Mouse (Mus musculus) midbrain, embryonic 15.5 days (tissue): ENCODE measurements at regions not wholly inside any gene's neighbourhood (a gene's known extent, or its start where the extent isn't known, plus 50 kb on each side); places are given as distances from the start of the nearest gene placed in this dataset.
"Not testable (repeated sequence)": the region's sequence is repeated elsewhere in the genome, so short reads cannot be mapped to it uniquely, and the experiment has no call there.

Source experiments
- ATAC-seq: fragments of 200-750 bp; cut with Nextera tagmentation; replicated peaks from 2 replicates; pipeline ENCODE4 v1.8.0; 2017; ENCODE audit warnings: moderate TSS enrichment
- H3K27ac ChIP-seq: fragments of 300-500 bp; sonication (generic); 2 replicates; pipeline ENCODE4 v1.5.1; 2015; ENCODE audit warnings: mild to moderate bottlenecking, inconsistent platforms
- H3K27me3 ChIP-seq: fragments of 300-500 bp; sonication (generic); replicated peaks from 2 replicates; pipeline ENCODE4 v1.6.1; 2015; ENCODE audit warnings: inconsistent platforms
- H3K36me3 ChIP-seq: fragments of 300-500 bp; sonication (generic); replicated peaks from 2 replicates; pipeline ENCODE4 v1.6.1; 2015; ENCODE audit warnings: inconsistent platforms
- H3K4me1 ChIP-seq: fragments of 300-500 bp; sonication (generic); 2 replicates; pipeline ENCODE4 v1.6.1; 2015; ENCODE audit warnings: inconsistent platforms
- H3K4me2 ChIP-seq: fragments of 300-500 bp; sonication (generic); 2 replicates; pipeline ENCODE4 v1.6.1; 2015; ENCODE audit warnings: inconsistent platforms, mild to moderate bottlenecking, moderate library complexity
- H3K4me3 ChIP-seq: fragments of 300-500 bp; sonication (generic); 2 replicates; pipeline ENCODE4 v1.5.1; 2015; ENCODE audit warnings: mild to moderate bottlenecking, inconsistent platforms
- H3K9ac ChIP-seq: fragments of 300-500 bp; sonication (generic); 2 replicates; pipeline ENCODE4 v1.6.1; 2015; ENCODE audit warnings: mild to moderate bottlenecking, inconsistent platforms
- H3K9me3 ChIP-seq: fragments of 300-500 bp; sonication (generic); 2 replicates; pipeline ENCODE4 v1.6.1; 2016; ENCODE audit warnings: inconsistent platforms
- WGBS: fragments of 180-500 bp; shearing (Covaris S2); methylation state at CpG from one replicate; pipeline ENCODE4 v1.1.7; 2015; ENCODE audit warnings: mixed read lengths; 5-methylcytosine and 5-hydroxymethylcytosine counted together

GRCm38 (mm10) chr14:52622184-52622583, 126.6 kb upstream of the Olfr1507 start:
- no peak overlapping the region for H3K4me3 ChIP-seq
- no peak overlapping the region for H3K27ac ChIP-seq
- no peaks in the 10 kb centered on the region for H3K27me3 ChIP-seq
- 34% methylated on average over 4 of the region's 4 CpGs for WGBS
- no peak for ATAC-seq
- no peak overlapping the region for H3K4me2 ChIP-seq
- no peak overlapping the region for H3K9ac ChIP-seq
- no peaks in the 10 kb centered on the region for H3K4me1 ChIP-seq
- H3K9me3 ChIP-seq, result no peaks in the 10 kb centered on the region
- no peaks in the 10 kb centered on the region for H3K36me3 ChIP-seq

GRCm38 (mm10) chr14:52580319-52580718, 84.8 kb upstream of the Olfr1507 start:
- 50% methylated on average over 3 of the region's 3 CpGs for WGBS
- Histone ChIP-seq H3K9ac (no peak overlapping the region), H3K9me3 (no peaks in the 10 kb centered on the region; the same call in 1 of the 2 replicates), H3K4me3 (no peak overlapping the region), H3K4me2 (no peak overlapping the region), H3K36me3 (no peaks in the 10 kb centered on the region), H3K27ac (no peak overlapping the region), H3K4me1 (no peaks in the 10 kb centered on the region), H3K27me3 (no peaks in the 10 kb centered on the region)
- ATAC-seq, result no peak

GRCm38 (mm10) chr14:52566920-52567319, 71.4 kb upstream of the Olfr1507 start:
- Histone ChIP-seq H3K4me2 (no peak overlapping the region), H3K4me1 (no peaks in the 10 kb centered on the region), H3K9me3 (no peaks in the 10 kb centered on the region), H3K36me3 (no peaks in the 10 kb centered on the region), H3K27ac (no peak overlapping the region), H3K4me3 (no peak overlapping the region), H3K27me3 (no peaks in the 10 kb centered on the region), H3K9ac (no peak overlapping the region)
- ATAC-seq, result no peak
- 84% methylated on average over 5 of the region's 5 CpGs for WGBS

GRCm38 (mm10) chr14:52565606-52566005, 70.1 kb upstream of the Olfr1507 start:
- Histone ChIP-seq H3K36me3 (no peaks in the 10 kb centered on the region), H3K4me2 (no peak overlapping the region), H3K9me3 (no peaks in the 10 kb centered on the region), H3K9ac (no peak overlapping the region), H3K27ac (no peak overlapping the region), H3K4me3 (no peak overlapping the region), H3K4me1 (no peaks in the 10 kb centered on the region), H3K27me3 (no peaks in the 10 kb centered on the region)
- ATAC-seq, result no peak
- WGBS, result 71% methylated on average over 4 of the region's 4 CpGs

- H3K4me2 ChIP-seq, H3K27me3 ChIP-seq, H3K9me3 ChIP-seq, H3K27ac ChIP-seq, H3K9ac ChIP-seq, H3K4me3 ChIP-seq, ATAC-seq, H3K4me1 ChIP-seq, H3K36me3 ChIP-seq: not testable (repeated sequence)
- 93% methylated on average over 13 of the region's 13 CpGs for WGBS
Observed at GRCm38 (mm10) chr14:52556340-52556739, 60.8 kb upstream of the Olfr1507 start.

- H3K27ac ChIP-seq, result no peak overlapping the region
- no peaks in the 10 kb centered on the region for H3K9me3 ChIP-seq
- H3K27me3 ChIP-seq, result no peaks in the 10 kb centered on the region
- H3K9ac ChIP-seq, result no peak overlapping the region
- no peaks in the 10 kb centered on the region for H3K4me1 ChIP-seq
- no peaks in the 10 kb centered on the region for H3K36me3 ChIP-seq
- ATAC-seq, result no peak
- H3K4me2 ChIP-seq, result no peak overlapping the region
- no peak overlapping the region for H3K4me3 ChIP-seq
Observed at GRCm38 (mm10) chr14:52553399-52553798, 57.9 kb upstream of the Olfr1507 start.

- H3K9ac ChIP-seq, result no peak overlapping the region
- WGBS, result 61% methylated on average over 1 of the region's 1 CpGs
- no peaks in the 10 kb centered on the region for H3K36me3 ChIP-seq
- no peaks in the 10 kb centered on the region for H3K27me3 ChIP-seq
- no peaks in the 10 kb centered on the region for H3K9me3 ChIP-seq
- no peaks in the 10 kb centered on the region for H3K4me1 ChIP-seq
- no peak overlapping the region for H3K4me2 ChIP-seq
- H3K4me3 ChIP-seq, result no peak overlapping the region
- H3K27ac ChIP-seq, result no peak overlapping the region
- ATAC-seq, result no peak
Observed at GRCm38 (mm10) chr14:52547933-52548332, 52.4 kb upstream of the Olfr1507 start.
